Mouse (Mus musculus) heart, adult 2 months (tissue): ENCODE measurements around the gene Tgfbr3. TPM values are rescaled to one million over a fixed set of nuclear protein-coding genes. Genes with fewer than 3 reads are reported as not detected.

Experiments
- DNase-seq, 2 experiments: peaks; one replicate each; pipeline ENCODE4 v3.0.0; 2021
- H3K27ac ChIP-seq: fragments of 200-600 bp; 2 replicates; pipeline ENCODE4 v1.8.1; 2022
- H3K27me3 ChIP-seq: fragments of 200-500 bp; 2 replicates; pipeline ENCODE4 v1.6.1; 2012; ENCODE audit warnings: mild to moderate bottlenecking, low read length, inconsistent platforms, mixed read lengths; ENCODE audit not compliant: control insufficient read depth, insufficient read depth
- H3K36me3 ChIP-seq: fragments of 200-500 bp; 2 replicates; pipeline ENCODE4 v1.6.1; 2012; ENCODE audit warnings: low read length, inconsistent platforms; ENCODE audit not compliant: control insufficient read depth, insufficient read depth
- H3K4me1 ChIP-seq: fragments of 200-500 bp; 2 replicates; pipeline ENCODE4 v1.6.1; 2011; ENCODE audit warnings: low read length; ENCODE audit not compliant: control insufficient read depth, insufficient read depth
- H3K4me3 ChIP-seq: fragments of 200-600 bp; 2 replicates; pipeline ENCODE4 v1.8.1; 2022
- H3K79me2 ChIP-seq: fragments of 200-500 bp; replicated peaks from 2 replicates; pipeline ENCODE4 v1.6.1; 2012; ENCODE audit warnings: mild to moderate bottlenecking, inconsistent platforms, low read length, moderate library complexity, mixed read lengths; ENCODE audit not compliant: control insufficient read depth, insufficient read depth
- H3K9ac ChIP-seq: fragments of 200-500 bp; 2 replicates; pipeline ENCODE4 v1.6.1; 2012; ENCODE audit warnings: low read depth, mild to moderate bottlenecking, control low read depth, inconsistent platforms, low read length, mixed read lengths
- CTCF ChIP-seq: fragments of 200-600 bp; IDR thresholded peaks from 2 replicates; pipeline ENCODE4 v1.8.1; 2022; ENCODE audit warnings: antibody characterized with exemption, mild to moderate bottlenecking, moderate library complexity
- EP300 ChIP-seq: fragments of 200-500 bp; IDR thresholded peaks from 2 replicates; pipeline ENCODE4 v1.6.1; 2011; ENCODE audit warnings: low read depth, low read length, control low read depth; ENCODE audit not compliant: insufficient read depth
- POLR2A ChIP-seq: fragments of 200-500 bp; IDR thresholded peaks from 2 replicates; pipeline ENCODE4 v1.6.1; 2011; ENCODE audit warnings: mild to moderate bottlenecking, low read depth, low read length, control low read depth; ENCODE audit not compliant: insufficient read depth
- WGBS: fragments of 180-500 bp; shearing (Covaris S2); methylation state at CpG from one replicate; pipeline ENCODE4 v1.1.7; 2018; 5-methylcytosine and 5-hydroxymethylcytosine counted together
- intact Hi-C: fragments of 180-260 bp; cut with DNase I; formaldehyde crosslinking; loops from one replicate; pipeline ENCODE4 v1.15.1; 2025
- polyA plus RNA-seq: library from polyadenylated mRNA; depleted of rRNA; stranded (reverse); fragments of >200 nt; gene quantifications from 2 replicates; pipeline ENCODE4 v1.2.3, GENCODE M21; 2012; rRNA removed
- total RNA-seq, 2 experiments: library from RNA; stranded (reverse); gene quantifications; 2 replicates each; pipeline ENCODE4 v1.2.3; 2021

Tgfbr3 gene
- total and polyA plus RNA-seq, 3 experiments = 27.2 to 47.6 (median 41.2) TPM

- H3K4me1 ChIP-seq = peaks cover 2% of the 10 kb centered on the region; the same call in 1 of the 2 replicates
- intact Hi-C loops = no loop called here
Measured at GRCm38 (mm10) chr5:107059514-107059913, 229.9 kb downstream of the Tgfbr3 start.

GRCm38 (mm10) chr5:107058642-107059041 is 230.8 kb downstream of the Tgfbr3 start:
- H3K27ac ChIP-seq = no peak overlapping the region
- H3K36me3 ChIP-seq = peaks cover 2% of the 10 kb centered on the region
- 73% methylated on average over 4 of the region's 4 CpGs for WGBS
- no peaks in the 10 kb centered on the region for H3K27me3 ChIP-seq
- no peaks in the 10 kb centered on the region for H3K79me2 ChIP-seq
- TF ChIP-seq POLR2A = no peak
- no peak for TF ChIP-seq EP300
- no peak for TF ChIP-seq CTCF
- H3K9ac ChIP-seq = no peak overlapping the region
- intact Hi-C loops = no loop called here
- no peak overlapping the region for H3K4me3 ChIP-seq
- peaks cover 2% of the 10 kb centered on the region; the same call in 1 of the 2 replicates for H3K4me1 ChIP-seq
- DNase-seq = no peak

More at GRCm38 (mm10) chr5:107059514-107059913, 229.9 kb downstream of the Tgfbr3 start:
- Histone ChIP-seq H3K9ac (no peak overlapping the region), H3K27ac (no peak overlapping the region), H3K36me3 (peaks cover 2% of the 10 kb centered on the region), H3K4me3 (no peak overlapping the region), H3K79me2 (no peaks in the 10 kb centered on the region), H3K27me3 (no peaks in the 10 kb centered on the region)
- DNase-seq = no peak
- TF ChIP-seq CTCF (no peak), POLR2A (no peak), EP300 (no peak)
- WGBS = 80% methylated on average over 5 of the region's 5 CpGs

Other genes with a start within 250 kb of the Tgfbr3 start
- gene Brdt, start 41.5 kb upstream of the Tgfbr3 start, total RNA-seq = under 1 TPM; 0.30 to 0.47 TPM
- 0.18 and 0.38 TPM in 2 replicates for gene Brdt, start 41.5 kb upstream of the Tgfbr3 start, polyA plus RNA-seq
- gene Ephx4, start 113.1 kb upstream of the Tgfbr3 start, total RNA-seq = under 1 TPM; 0.23 to 0.26 TPM
- 0.35 and 0.45 TPM in 2 replicates for gene Ephx4, start 113.1 kb upstream of the Tgfbr3 start, polyA plus RNA-seq
- not detected for gene Lpcat2b, start 141.9 kb upstream of the Tgfbr3 start, total RNA-seq
- 0.04 and 0.06 TPM in 2 replicates for gene Lpcat2b, start 141.9 kb upstream of the Tgfbr3 start, polyA plus RNA-seq
- 1 to 10 TPM; 5.1 to 5.6 TPM for gene Btbd8, start 148.4 kb upstream of the Tgfbr3 start, total RNA-seq
- 0.90 and 1.2 TPM in 2 replicates for gene Btbd8, start 148.4 kb upstream of the Tgfbr3 start, polyA plus RNA-seq
- not detected for gene Gm42669, start 218.0 kb upstream of the Tgfbr3 start, total RNA-seq
- gene Gm42669, start 218.0 kb upstream of the Tgfbr3 start, polyA plus RNA-seq = 0.03 and 0.08 TPM in 2 replicates
- gene 1700028K03Rik, start 245.1 kb upstream of the Tgfbr3 start, total RNA-seq = not detected
- 0.23 TPM in 1 of 2 replicates, not detected in the other for gene 1700028K03Rik, start 245.1 kb upstream of the Tgfbr3 start, polyA plus RNA-seq